Mouse (Mus musculus) ES-Bruce4 (cell line): ENCODE results near the gene Asap3. TPM values are rescaled to one million over a fixed set of nuclear protein-coding genes. Genes with fewer than 3 reads are reported as not detected.

Experiments used
- H3K27ac ChIP-seq: 2 replicates; pipeline ENCODE4 v1.5.1; 2012; ENCODE audit warnings: low read length, inconsistent platforms; ENCODE audit not compliant: insufficient read depth
- H3K27me3 ChIP-seq: 2 replicates; pipeline ENCODE4 v1.6.1; 2012; ENCODE audit warnings: mild to moderate bottlenecking, low read length, inconsistent platforms; ENCODE audit not compliant: control insufficient read depth, poor library complexity, insufficient read depth, severe bottlenecking
- H3K36me3 ChIP-seq: 2 replicates; pipeline ENCODE4 v1.6.1; 2012; ENCODE audit warnings: inconsistent platforms, mild to moderate bottlenecking, low read length, moderate library complexity; ENCODE audit not compliant: control insufficient read depth, poor library complexity, insufficient read depth, severe bottlenecking
- H3K4me1 ChIP-seq: one replicate; pipeline ENCODE4 v1.8.1; 2011; ENCODE audit warnings: low read length; ENCODE audit not compliant: control insufficient read depth, insufficient read depth
- H3K4me3 ChIP-seq: 2 replicates; pipeline ENCODE4 v1.5.1; 2011; ENCODE audit warnings: low read depth, mild to moderate bottlenecking, low read length
- H3K9ac ChIP-seq: 2 replicates; pipeline ENCODE4 v1.6.1; 2012; ENCODE audit warnings: low read depth, mild to moderate bottlenecking, inconsistent platforms; ENCODE audit not compliant: poor library complexity, severe bottlenecking
- H3K9me3 ChIP-seq: replicated peaks from 2 replicates; pipeline ENCODE4 v1.6.1; 2012; ENCODE audit warnings: mild to moderate bottlenecking, low read length, inconsistent platforms; ENCODE audit not compliant: control insufficient read depth, poor library complexity, insufficient read depth, severe bottlenecking
- CTCF ChIP-seq: IDR thresholded peaks from one replicate; pipeline ENCODE4 v1.8.1; 2011; ENCODE audit warnings: low read depth, low read length
- EP300 ChIP-seq: IDR thresholded peaks from 2 replicates; pipeline ENCODE4 v1.6.1; 2011; ENCODE audit warnings: low read depth, low read length; ENCODE audit not compliant: insufficient read depth
- POLR2A ChIP-seq: IDR thresholded peaks from one replicate; pipeline ENCODE4 v1.8.1; 2011; ENCODE audit warnings: low read length; ENCODE audit not compliant: insufficient read depth
- polyA plus RNA-seq: library from polyadenylated mRNA; stranded (reverse); fragments of >200 nt; gene quantifications from 2 replicates; pipeline ENCODE4 v1.2.4, GENCODE M21; 2011; ENCODE audit warnings: low read depth; ENCODE audit not compliant: missing spikeins, insufficient read depth, insufficient read length

Asap3 gene
- 7.2 and 9.3 TPM in 2 replicates for polyA plus RNA-seq

- peak within 1 kb of the TSS; percentile 82 for H3K4me3 ChIP-seq
- TF ChIP-seq CTCF (peak; percentile 1), EP300 (0 out of 2 replicates have a peak, but pooled peaks have one; percentile 14), POLR2A (no peak)
- no peaks in the 10 kb centered on the region for H3K36me3 ChIP-seq
- H3K4me1 ChIP-seq: no peaks in the 10 kb centered on the region
- H3K9me3 ChIP-seq: no peaks in the 10 kb centered on the region
- H3K27ac ChIP-seq: peak within 1 kb of the TSS; percentile 71
- no peaks in the 10 kb centered on the region for H3K27me3 ChIP-seq
- H3K9ac ChIP-seq: peak within 1 kb of the TSS; percentile 47
Measured at GRCm38 (mm10) chr4:136206033-136206893, at the start of gene Asap3. TSS of gene Asap3 (plus strand) at chr4:136206365.

GRCm38 (mm10) chr4:136158498-136158897, 47.7 kb upstream of the Asap3 start:
- Histone ChIP-seq H3K36me3 (no peaks in the 10 kb centered on the region), H3K4me1 (no peaks in the 10 kb centered on the region), H3K27ac (no peak overlapping the region), H3K4me3 (no peak overlapping the region), H3K27me3 (no peaks in the 10 kb centered on the region), H3K9ac (no peak overlapping the region), H3K9me3 (no peaks in the 10 kb centered on the region)
- no peak for TF ChIP-seq EP300
- peak; percentile 30 for TF ChIP-seq CTCF
- no peak for TF ChIP-seq POLR2A

GRCm38 (mm10) chr4:136159802-136160397, 46.3 kb upstream of the Asap3 start:
- no peaks in the 10 kb centered on the region for H3K4me1 ChIP-seq
- no peak overlapping the region for H3K9ac ChIP-seq
- H3K4me3 ChIP-seq: no peak overlapping the region
- no peaks in the 10 kb centered on the region for H3K36me3 ChIP-seq
- H3K27me3 ChIP-seq: no peaks in the 10 kb centered on the region
- H3K27ac ChIP-seq: no peak overlapping the region
- TF ChIP-seq CTCF: peak; percentile 95
- 0 out of 2 replicates have a peak, but pooled peaks have one; percentile 20 for TF ChIP-seq EP300
- no peak for TF ChIP-seq POLR2A
- no peaks in the 10 kb centered on the region for H3K9me3 ChIP-seq

GRCm38 (mm10) chr4:136163448-136163847, 42.7 kb upstream of the Asap3 start:
- H3K4me3 ChIP-seq: no peak overlapping the region
- H3K36me3 ChIP-seq: no peaks in the 10 kb centered on the region
- TF ChIP-seq POLR2A: no peak
- peak; percentile 99 for TF ChIP-seq CTCF
- no peaks in the 10 kb centered on the region for H3K27me3 ChIP-seq
- H3K4me1 ChIP-seq: peaks cover 4% of the 10 kb centered on the region
- H3K9ac ChIP-seq: no peak overlapping the region
- no peaks in the 10 kb centered on the region for H3K9me3 ChIP-seq
- no peak overlapping the region for H3K27ac ChIP-seq

- H3K27ac ChIP-seq: no peak overlapping the region
- no peaks in the 10 kb centered on the region for H3K27me3 ChIP-seq
- TF ChIP-seq CTCF: no peak
- no peak for TF ChIP-seq EP300
- TF ChIP-seq POLR2A: no peak
- H3K9ac ChIP-seq: no peak overlapping the region
- H3K36me3 ChIP-seq: no peaks in the 10 kb centered on the region
- H3K4me3 ChIP-seq: no peak overlapping the region
- peaks cover 4% of the 10 kb centered on the region for H3K4me1 ChIP-seq
- no peaks in the 10 kb centered on the region for H3K9me3 ChIP-seq
Measured at GRCm38 (mm10) chr4:136164981-136165380, 41.2 kb upstream of the Asap3 start.

- no peak overlapping the region for H3K27ac ChIP-seq
- H3K36me3 ChIP-seq: no peaks in the 10 kb centered on the region
- TF ChIP-seq CTCF: no peak
- no peak for TF ChIP-seq POLR2A
- no peak for TF ChIP-seq EP300
- no peak overlapping the region for H3K9ac ChIP-seq
- H3K4me3 ChIP-seq: no peak overlapping the region
- H3K27me3 ChIP-seq: no peaks in the 10 kb centered on the region
- no peaks in the 10 kb centered on the region for H3K9me3 ChIP-seq
- peaks cover 4% of the 10 kb centered on the region for H3K4me1 ChIP-seq
Measured at GRCm38 (mm10) chr4:136167701-136168100, 38.5 kb upstream of the Asap3 start.
